Mouse (Mus musculus) mature B cell (primary cell): ENCODE measurements around the gene Fgfr2.

ENCODE experiments used
- in situ Hi-C: fragments of 300-500 bp; cut with MboI; formaldehyde crosslinking; loops from 2 replicates; pipeline ENCODE4 v1.14.3; 2019

Gene Fgfr2

DNA sequence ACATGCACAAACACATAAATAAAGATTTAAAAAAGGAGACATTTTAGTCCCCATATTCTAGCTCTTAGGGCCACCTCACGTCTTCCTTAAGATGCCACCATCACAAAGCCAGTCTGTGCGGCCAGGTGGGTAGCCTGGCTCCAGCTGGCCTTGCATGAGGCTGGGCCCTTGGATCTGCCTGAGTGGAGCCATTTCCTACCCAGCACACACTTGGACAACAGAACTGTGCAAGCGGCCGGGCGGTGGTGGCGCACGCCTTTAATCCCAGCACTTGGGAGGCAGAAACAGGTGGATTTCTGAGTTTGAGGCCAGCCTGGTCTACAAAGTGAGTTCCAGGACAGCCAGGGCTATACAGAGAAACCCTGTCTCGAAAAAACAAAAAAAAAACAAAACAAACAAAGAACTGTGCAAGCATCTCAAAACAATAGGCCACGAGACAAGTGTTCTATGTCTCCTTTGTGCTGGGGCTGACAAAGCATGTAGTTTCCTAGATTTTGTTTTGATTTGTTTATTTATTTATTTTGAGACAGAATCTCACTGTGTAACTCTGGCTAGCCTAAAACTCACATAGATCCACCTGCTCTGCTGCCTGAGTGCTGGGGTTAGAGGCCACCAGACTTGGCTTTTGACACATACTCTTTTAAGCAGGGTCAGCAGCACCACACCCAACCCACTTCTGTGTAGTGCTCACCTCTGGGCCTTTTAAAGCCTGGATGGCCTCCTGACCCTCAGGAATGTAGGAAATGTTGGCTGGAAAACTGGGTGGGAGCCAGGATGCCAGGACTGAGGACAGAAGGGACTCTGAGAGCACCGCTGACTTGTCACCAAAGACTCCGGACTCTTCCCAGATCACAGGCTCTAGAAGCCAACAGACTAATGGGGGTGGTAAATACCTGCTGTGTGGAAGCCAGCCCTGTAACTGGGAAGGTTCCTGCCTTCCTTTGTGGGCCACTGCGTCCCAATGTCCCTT is 400.5 kb downstream of the Fgfr2 start:
- in situ Hi-C loops: no loop called here

- in situ Hi-C loops: no loop called here
Observed at GRCm38 (mm10) chr7:132720562-132720961, 402.6 kb downstream of the Fgfr2 start.

DNA sequence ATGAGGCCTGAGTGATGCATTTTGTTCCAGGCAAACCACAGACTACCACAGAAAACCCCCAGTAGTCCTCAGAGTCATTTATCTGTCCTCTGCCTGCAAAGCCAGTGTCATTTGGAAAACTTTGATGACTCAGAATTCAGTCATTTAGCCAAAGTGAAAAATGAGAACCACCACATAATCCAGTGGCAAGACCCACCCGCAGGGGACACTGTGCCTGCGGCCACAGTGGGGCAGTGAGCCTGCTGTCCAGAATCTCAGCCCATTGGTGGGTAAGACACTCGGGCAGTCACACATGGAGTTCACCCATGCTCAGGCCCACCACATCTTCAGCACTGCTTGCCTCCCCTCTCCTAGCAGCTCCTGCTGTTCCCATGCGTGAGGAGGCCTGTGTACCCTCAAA is 403.6 kb downstream of the Fgfr2 start:
- in situ Hi-C loops: no loop called here

DNA sequence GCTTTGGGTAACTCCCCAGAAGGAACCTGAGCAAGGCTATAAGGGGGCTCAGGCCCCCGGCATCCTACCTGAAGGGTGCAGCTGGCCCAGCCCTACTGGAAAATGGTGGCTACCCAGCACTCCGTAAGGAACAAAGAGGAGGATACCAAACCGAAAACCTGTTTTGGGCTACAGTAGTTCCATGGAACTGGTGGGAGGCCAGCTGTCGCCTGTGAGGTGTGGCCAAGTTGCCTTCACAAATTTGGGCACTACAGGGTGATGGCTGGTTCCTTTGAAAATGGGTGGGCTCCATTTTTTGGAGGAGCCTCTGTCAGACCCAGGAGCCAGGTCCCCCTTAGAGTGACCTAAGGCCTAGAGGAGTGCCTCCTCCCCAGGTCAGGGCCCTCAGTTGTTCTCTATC is 407.9 kb downstream of the Fgfr2 start:
- in situ Hi-C loops: no loop called here

DNA sequence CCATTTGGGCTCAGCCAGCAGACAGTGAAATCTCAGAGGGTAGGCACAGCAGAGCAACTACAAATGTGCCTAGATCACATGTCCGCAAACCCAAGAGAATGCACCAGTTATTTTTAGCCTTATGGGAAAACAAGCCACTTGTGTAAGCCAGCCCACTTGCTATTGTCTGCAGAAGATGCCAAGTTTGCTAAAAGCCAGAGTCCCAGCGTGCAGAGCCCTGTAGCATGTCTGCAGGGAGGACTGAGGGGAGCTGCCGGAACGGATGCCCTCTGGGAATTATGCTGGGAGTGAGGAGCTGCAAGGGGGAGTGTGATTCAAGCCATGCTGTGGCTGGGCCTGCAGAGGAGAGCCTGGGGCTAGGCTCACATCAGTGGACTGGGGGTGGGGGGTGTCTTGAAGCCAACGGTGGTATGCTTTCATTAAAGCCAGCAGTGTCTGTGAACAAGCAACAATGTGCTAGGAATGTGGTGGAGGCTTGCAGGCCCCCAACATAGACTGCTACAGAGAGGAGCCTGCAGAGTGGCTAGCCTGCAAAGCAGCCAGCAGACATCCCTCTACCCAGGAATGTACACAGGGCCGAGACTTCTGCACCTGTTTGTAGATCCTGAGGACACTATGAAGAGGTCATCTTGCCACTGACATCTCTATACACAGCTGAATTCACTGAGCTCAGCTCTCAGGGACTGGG is 408.8 kb downstream of the Fgfr2 start:
- in situ Hi-C loops: no loop called here

GRCm38 (mm10) chr7:132713483-132714126 is 409.5 kb downstream of the Fgfr2 start:
- in situ Hi-C loops: no loop called here

DNA sequence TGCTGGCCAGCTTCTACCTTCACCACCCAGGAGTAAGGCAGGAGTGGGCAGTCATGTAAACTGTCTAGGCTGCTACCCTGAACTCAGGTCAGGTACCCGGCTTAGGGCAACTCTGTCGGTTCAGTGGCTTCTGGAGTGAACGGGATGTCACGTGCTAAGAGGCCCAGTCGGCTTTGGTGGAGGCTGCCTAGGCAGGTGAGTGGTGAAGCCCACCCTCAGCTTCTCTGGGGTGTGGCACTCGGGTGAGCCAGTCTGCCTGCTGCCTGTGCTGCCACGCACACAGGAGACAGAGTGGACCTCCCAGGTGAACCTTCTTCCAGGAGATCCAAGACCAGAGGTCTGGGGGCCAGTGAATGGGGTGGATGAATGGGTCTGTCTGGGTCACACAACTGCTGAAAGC is 410.2 kb downstream of the Fgfr2 start:
- in situ Hi-C loops: no loop called here

- in situ Hi-C loops: no loop called here
Observed at GRCm38 (mm10) chr7:132712044-132712708, 411.0 kb downstream of the Fgfr2 start.

GRCm38 (mm10) chr7:132711579-132711978 is 411.6 kb downstream of the Fgfr2 start:
- in situ Hi-C loops: no loop called here

- in situ Hi-C loops: no loop called here
Observed at GRCm38 (mm10) chr7:132705130-132705529, 418.0 kb downstream of the Fgfr2 start.

DNA sequence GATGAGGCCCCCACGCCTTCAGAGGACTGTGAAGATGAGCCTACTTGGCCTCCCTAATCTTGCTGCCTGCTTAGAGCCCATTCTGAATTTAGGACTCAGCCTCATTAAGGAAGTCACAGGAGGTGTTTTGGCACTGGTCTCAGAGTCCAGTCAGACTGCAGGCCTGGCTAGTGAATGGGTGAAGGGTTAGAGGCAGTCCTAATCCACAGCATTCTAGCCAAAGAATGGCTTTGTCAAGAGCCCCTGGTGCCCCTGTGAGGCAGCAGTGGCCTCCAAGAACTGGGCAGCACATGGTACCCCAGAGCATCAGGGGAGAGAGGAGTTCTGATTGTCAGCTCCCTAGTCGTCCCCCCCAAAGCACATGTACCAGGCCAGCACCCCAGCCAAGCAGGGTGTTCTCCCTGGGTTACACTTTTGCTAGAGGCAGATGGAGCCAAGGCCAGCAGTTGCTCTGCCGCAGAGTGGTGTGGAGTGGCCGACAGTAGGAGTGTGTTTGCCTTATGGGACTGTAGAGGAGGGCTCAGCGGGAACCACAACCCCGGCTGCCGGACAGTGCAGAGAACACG is 418.8 kb downstream of the Fgfr2 start:
- in situ Hi-C loops: no loop called here

DNA sequence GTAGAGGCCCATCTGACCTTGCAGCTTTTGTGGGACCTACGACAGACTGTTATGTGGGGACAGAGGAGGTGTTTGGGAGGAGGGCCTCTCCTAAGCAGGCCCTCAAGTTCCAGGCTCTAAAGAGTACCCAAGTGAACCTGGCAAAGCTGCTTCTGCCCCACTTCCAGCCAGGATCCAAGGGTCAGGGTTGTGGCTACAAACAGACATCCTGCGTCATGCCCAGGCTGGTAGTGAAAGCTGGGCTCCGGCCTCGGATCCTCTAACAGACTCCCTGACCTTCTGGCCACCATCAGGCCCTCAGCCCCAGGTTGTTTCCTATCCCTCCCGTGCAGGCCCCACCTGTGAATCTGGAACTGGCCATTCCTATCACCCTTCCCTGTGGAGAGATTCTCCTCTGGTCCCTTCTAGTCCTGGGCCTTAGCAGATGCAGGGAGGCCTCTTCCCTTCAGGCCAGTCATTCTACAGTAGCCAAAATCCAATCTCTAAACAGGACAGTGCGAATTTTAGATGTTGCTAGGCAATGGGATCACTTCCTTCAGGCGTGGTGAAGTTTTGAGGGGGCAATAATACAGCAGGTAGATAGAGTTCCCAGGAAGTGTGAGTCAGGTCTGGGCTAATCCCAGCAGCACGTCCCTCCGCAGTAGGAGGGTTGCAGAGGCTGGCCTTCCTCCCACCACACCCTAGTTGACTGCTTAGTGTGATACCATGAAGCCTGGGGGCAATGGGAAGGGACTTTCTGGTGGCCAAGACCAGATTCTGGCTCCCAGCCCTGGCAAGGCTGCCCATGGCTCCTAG is 419.4 kb downstream of the Fgfr2 start:
- in situ Hi-C loops: no loop called here

DNA sequence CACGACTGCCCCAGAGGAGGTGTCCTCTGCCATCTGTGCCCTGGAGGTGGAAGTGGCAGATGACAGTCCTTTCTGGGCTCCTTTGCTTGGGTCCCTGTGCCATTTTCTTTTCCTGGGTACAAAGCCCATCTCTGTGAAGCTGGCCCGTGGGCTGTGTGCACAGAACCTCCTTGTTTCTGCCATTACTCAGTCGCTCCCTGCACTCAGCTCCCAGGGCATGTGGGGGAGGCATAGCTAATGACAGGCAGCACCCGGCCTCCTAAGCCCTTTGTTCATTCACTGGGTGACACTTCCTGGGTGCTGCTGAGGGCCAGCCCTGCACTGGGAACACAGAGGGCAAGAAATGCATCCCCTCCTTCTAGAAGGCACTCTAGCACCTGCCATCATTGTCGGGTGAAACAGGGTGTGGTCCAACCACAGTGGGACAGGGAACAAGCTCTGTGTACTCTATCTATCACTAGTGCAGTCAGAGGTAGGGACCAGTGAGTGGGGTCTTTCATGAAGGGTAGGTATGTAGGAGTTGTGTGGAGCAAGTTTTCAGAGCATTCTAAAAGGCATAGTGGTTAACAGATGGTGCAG is 420.6 kb downstream of the Fgfr2 start:
- in situ Hi-C loops: no loop called here

DNA sequence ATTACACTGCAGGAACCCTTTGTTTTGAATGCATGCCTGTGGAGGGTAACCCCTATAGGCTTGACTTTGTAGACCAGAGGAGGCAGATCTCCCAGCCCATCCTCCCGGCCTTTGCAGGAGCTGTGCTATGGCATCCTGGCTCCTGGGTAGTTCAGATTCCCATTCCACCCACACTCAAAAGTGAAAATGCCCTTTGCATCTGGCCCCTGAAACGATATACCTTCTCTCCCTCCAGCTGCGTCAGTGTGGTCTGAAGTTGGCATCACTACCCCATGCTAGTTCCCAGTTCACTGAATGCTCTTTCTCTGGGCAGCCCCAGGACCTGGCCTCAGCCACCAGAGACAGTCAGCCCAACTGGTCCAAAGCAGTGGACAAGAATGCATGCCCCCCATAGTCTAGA is 421.1 kb downstream of the Fgfr2 start:
- in situ Hi-C loops: no loop called here

- in situ Hi-C loops: no loop called here
Observed at GRCm38 (mm10) chr7:132701412-132701811, 421.7 kb downstream of the Fgfr2 start.

GRCm38 (mm10) chr7:132700107-132700506 is 423.0 kb downstream of the Fgfr2 start:
- in situ Hi-C loops: no loop called here

GRCm38 (mm10) chr7:132699639-132700038 is 423.5 kb downstream of the Fgfr2 start:
- in situ Hi-C loops: no loop called here

DNA sequence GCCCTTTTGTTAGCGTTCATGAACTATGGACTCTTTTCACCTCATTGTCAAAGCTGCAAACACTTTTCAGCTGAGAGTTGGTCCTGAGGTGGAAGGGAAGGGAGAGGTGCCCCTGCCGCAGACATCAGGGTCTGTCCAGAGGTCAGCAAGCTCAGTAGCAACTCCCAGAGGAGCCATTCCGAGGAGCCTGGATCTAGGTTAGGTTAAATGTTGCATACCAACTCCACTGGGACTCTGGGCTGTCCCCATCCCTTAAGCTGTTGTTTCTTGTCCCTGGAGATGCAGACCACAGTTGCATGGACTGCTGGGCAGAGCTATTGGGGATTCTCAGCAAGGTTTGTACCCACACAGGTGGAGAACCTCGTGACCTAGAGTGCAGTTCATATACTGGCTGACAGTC is 424.0 kb downstream of the Fgfr2 start:
- in situ Hi-C loops: no loop called here

- in situ Hi-C loops: no loop called here
Observed at GRCm38 (mm10) chr7:132698737-132699136, 424.4 kb downstream of the Fgfr2 start.

DNA sequence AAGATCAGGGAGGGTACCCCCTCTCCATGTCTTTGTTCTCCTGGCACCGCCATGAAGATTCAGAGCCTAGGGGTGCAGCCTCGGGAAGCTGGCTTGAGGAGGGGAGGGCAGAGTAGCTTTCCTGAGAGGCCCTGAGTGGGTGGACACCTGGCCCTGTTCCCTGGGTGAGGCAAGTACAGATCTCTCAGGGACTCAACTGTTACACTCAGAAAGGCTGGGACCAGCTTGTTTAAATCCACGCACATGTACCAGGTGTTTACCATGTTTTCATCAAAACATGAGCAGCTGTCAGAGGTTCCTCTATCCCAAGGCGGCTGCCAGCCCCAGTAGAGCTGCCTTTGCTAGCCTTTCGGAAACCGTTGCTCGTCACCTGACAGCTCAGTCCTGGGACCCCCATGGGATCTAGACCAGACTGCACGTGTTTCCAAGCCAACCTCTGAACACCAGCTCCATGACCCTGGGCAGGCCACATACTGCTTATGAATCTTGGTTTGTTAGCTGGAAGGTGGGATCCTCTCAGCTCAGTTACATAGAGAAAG is 425.8 kb downstream of the Fgfr2 start:
- in situ Hi-C loops: no loop called here
